Mouse (Mus musculus) adrenal gland, adult 10 weeks (tissue): ENCODE data around the gene Stom. TPM values are rescaled to one million over a fixed set of nuclear protein-coding genes. Genes with fewer than 3 reads are reported as not detected.

ENCODE experiments used
- polyA plus RNA-seq: library from polyadenylated mRNA; stranded (reverse); fragments of 350-450 nt; fragmentation: Illumina TruSeq; extraction: RNeasy Lipid Tissue Mini Kit (QIAGEN cat#74804); gene quantifications from one replicate; pipeline ENCODE4 v1.2.3, GENCODE M21; 2014; ENCODE audit warnings: low read depth, low replicate concordance

The Stom gene
- 59.5 TPM for polyA plus RNA-seq

GRCm38 (mm10) chr2:35336388-35337280 lies at the start of gene Stom:
TSS of gene Stom (minus strand) at chr2:35336976.

GRCm38 (mm10) chr2:35367629-35368028 lies 30.9 kb upstream of the Stom start, which contains the start of gene 4930568D16Rik:
TSS of gene 4930568D16Rik (minus strand) at chr2:35367729.

Other genes starting within 250 kb of the Stom start
- 0.93 TPM for gene AI182371, start 235.4 kb downstream of the Stom start, polyA plus RNA-seq
- gene Cntrl, start 227.5 kb downstream of the Stom start, polyA plus RNA-seq, result 32.0 TPM
- 542 TPM for gene Rab14, start 135.9 kb downstream of the Stom start, polyA plus RNA-seq
- 22.3 TPM for gene Gsn, start 80.6 kb downstream of the Stom start, polyA plus RNA-seq
- not detected for gene 4930568D16Rik, start 30.8 kb upstream of the Stom start, polyA plus RNA-seq
- gene 4930402F06Rik, start 60.2 kb upstream of the Stom start, polyA plus RNA-seq, result not detected
- gene Ggta1, start 126.3 kb upstream of the Stom start, polyA plus RNA-seq, result 19.9 TPM
- 2.8 TPM for gene Dab2ip, start 221.3 kb upstream of the Stom start, polyA plus RNA-seq